Mouse (Mus musculus) limb, embryonic 14.5 days (tissue): ENCODE data around the gene 0610040J01Rik. TPM values are rescaled to one million over a fixed set of nuclear protein-coding genes. Genes with fewer than 3 reads are reported as not detected.

Experiments
- ATAC-seq: fragments of 200-750 bp; cut with Nextera tagmentation; 2 replicates; pipeline ENCODE4 v1.8.0; 2017; ENCODE audit warnings: low read depth, moderate number of reproducible peaks, moderate TSS enrichment; ENCODE audit not compliant: low FRiP score
- DNase-seq: peaks from one replicate; pipeline ENCODE4 v3.0.0-alpha.2; 2015; ENCODE audit warnings: low spot score
- H3K27ac ChIP-seq: fragments of 300-500 bp; sonication (generic); replicated peaks from 2 replicates; pipeline ENCODE4 v1.5.1; 2014; ENCODE audit warnings: low read depth, mild to moderate bottlenecking, low read length, moderate library complexity, mixed read lengths
- H3K27me3 ChIP-seq: fragments of 300-500 bp; sonication (generic); 2 replicates; pipeline ENCODE4 v1.6.1; 2014; ENCODE audit warnings: low read length, mixed read lengths; ENCODE audit not compliant: control insufficient read depth, insufficient read depth
- H3K36me3 ChIP-seq: fragments of 300-500 bp; sonication (generic); 2 replicates; pipeline ENCODE4 v1.6.1; 2014; ENCODE audit warnings: mild to moderate bottlenecking, low read length, moderate library complexity, mixed read lengths; ENCODE audit not compliant: control insufficient read depth, insufficient read depth
- H3K4me1 ChIP-seq: fragments of 300-500 bp; sonication (generic); 2 replicates; pipeline ENCODE4 v1.6.1; 2014; ENCODE audit warnings: antibody characterized with exemption, low read length, mixed read lengths; ENCODE audit not compliant: control insufficient read depth, insufficient read depth
- H3K4me2 ChIP-seq: fragments of 300-500 bp; sonication (generic); replicated peaks from 2 replicates; pipeline ENCODE4 v1.6.1; 2014; ENCODE audit warnings: low read depth, mild to moderate bottlenecking, low read length, moderate library complexity; ENCODE audit not compliant: severe bottlenecking
- H3K4me3 ChIP-seq: fragments of 300-500 bp; sonication (generic); replicated peaks from 2 replicates; pipeline ENCODE4 v1.5.1; 2014; ENCODE audit warnings: low read length
- H3K9ac ChIP-seq: fragments of 300-500 bp; sonication (generic); 2 replicates; pipeline ENCODE4 v1.6.1; 2014; ENCODE audit warnings: mild to moderate bottlenecking, low read depth, low read length, moderate library complexity; ENCODE audit not compliant: severe bottlenecking
- H3K9me3 ChIP-seq: fragments of 300-500 bp; sonication (generic); 2 replicates; pipeline ENCODE4 v1.6.1; 2016; ENCODE audit warnings: low read length; ENCODE audit not compliant: control insufficient read depth
- POLR2A ChIP-seq: fragments of 200-500 bp; IDR thresholded peaks from 2 replicates; pipeline ENCODE4 v1.8.0; 2012; ENCODE audit warnings: inconsistent platforms, mild to moderate bottlenecking, moderate library complexity, borderline replicate concordance; ENCODE audit not compliant: insufficient read depth, insufficient read length; ENCODE audit errors: extremely low read depth
- WGBS: fragments of 180-500 bp; shearing (Covaris S2); extraction: QIAGEN DNeasy Blood & Tissue Kit; methylation state at CpG from one replicate; pipeline ENCODE4 v1.1.7; 2014; 5-methylcytosine and 5-hydroxymethylcytosine counted together
- polyA plus RNA-seq, 2 experiments: library from polyadenylated mRNA; depleted of rRNA in 1 of 2; stranded (reverse) in 1 of 2; unstranded in 1 of 2; fragments of >200 nt; fragmentation: Nextera tagmentation in 1 of 2; extraction: Ambion mirVana in 1 of 2; gene quantifications; 2 replicates each; pipeline versions ENCODE4 v1.2.1 to v1.2.3; 2012 to 2014

Gene 0610040J01Rik
- polyA plus RNA-seq, 2 experiments, result 3.0 to 3.8 TPM

DNA sequence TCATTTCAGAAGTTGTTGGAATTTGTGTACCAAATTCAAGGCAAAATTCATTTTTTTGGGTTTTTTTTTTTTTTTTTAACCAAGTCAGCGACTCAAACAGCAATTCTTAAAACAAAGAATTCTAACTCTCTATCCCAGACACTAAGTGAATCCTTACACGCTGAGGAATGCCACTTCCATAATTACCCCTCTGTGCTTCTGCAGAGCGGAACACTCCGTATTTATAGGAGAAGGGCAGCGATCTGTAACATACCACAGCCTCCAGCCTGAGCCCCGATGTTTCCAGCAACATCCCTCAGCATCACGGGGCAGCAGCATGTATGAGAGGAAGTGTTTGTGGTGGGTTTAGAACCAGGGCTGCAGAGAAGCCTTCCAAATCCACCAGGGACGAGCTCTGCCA lies 135.4 kb downstream of the 0610040J01Rik start:
- DNase-seq, result no peak
- Histone ChIP-seq H3K4me2 (no peak overlapping the region), H3K9ac (no peak overlapping the region), H3K27me3 (no peaks in the 10 kb centered on the region), H3K4me1 (peaks cover 6% of the 10 kb centered on the region; the same call in 1 of the 2 replicates), H3K27ac (no peak overlapping the region), H3K4me3 (no peak overlapping the region), H3K36me3 (no peaks in the 10 kb centered on the region), H3K9me3 (no peaks in the 10 kb centered on the region)
- 63% methylated on average over 8 of the region's 8 CpGs for WGBS
- no peak for ATAC-seq
- TF ChIP-seq POLR2A, result no peak

DNA sequence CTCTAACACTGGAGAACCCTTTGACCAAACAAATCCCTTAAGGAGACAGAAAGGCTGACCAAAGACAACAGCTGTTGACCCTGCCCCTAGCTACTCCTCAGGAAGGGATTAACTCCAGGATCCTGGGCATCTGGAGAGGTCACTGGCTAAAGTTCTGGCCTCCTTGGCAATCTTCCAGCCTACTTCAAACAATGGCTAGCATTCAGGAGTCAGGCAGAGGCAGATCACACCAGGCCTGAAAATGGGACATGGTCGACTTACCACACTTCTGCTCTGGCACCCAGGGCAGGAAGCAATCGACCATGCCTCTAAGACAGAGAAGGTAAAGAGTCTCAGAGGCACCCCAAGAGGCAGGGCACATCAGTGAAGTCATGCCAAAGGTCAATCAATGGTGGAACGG lies 137.0 kb downstream of the 0610040J01Rik start:
- Histone ChIP-seq H3K27me3 (no peaks in the 10 kb centered on the region), H3K27ac (no peak overlapping the region), H3K36me3 (no peaks in the 10 kb centered on the region), H3K4me3 (no peak overlapping the region), H3K9ac (no peak overlapping the region), H3K4me1 (peaks cover 6% of the 10 kb centered on the region; the same call in 1 of the 2 replicates), H3K9me3 (no peaks in the 10 kb centered on the region), H3K4me2 (no peak overlapping the region)
- WGBS, result 60% methylated on average over 2 of the region's 3 CpGs
- DNase-seq (no peak), ATAC-seq (no peak)
- no peak for TF ChIP-seq POLR2A

Other genes with a start within 250 kb of the 0610040J01Rik start
- gene Nwd2, start 163.3 kb upstream of the 0610040J01Rik start, polyA plus RNA-seq (2012; rRNA removed), result 0.35 and 0.54 TPM in 2 replicates
- 0.34 and 0.53 TPM in 2 replicates for gene Nwd2, start 163.3 kb upstream of the 0610040J01Rik start, polyA plus RNA-seq (2014; fragmentation: Nextera tagmentation; extraction: Ambion mirVana)
- 12.5 and 12.8 TPM in 2 replicates for gene Rell1, start 156.5 kb downstream of the 0610040J01Rik start, polyA plus RNA-seq (2012; rRNA removed)
- gene Rell1, start 156.5 kb downstream of the 0610040J01Rik start, polyA plus RNA-seq (2014; fragmentation: Nextera tagmentation; extraction: Ambion mirVana), result 11.9 and 12.2 TPM in 2 replicates